Mouse (Mus musculus) right cerebral cortex, adult 2 months (tissue): Measurements from ENCODE around the gene Zgpat.
A peak's percentile ranks its signal among the peaks of the same experiment; 100 is the strongest.

Source experiments
- DNase-seq, 2 experiments: peaks; one replicate each; pipeline ENCODE4 v3.0.0; 2021 to 2022; ENCODE audit warnings: low spot score in 2 of 2

Gene Zgpat

GRCm38 (mm10) chr2:181384919-181385391, 20.2 kb downstream of the Zgpat start:
- DNase-seq, result no peak

GRCm38 (mm10) chr2:181385885-181386284, 21.2 kb downstream of the Zgpat start:
- peak; percentile 71 to 72 for DNase-seq

- no peak for DNase-seq
Observed at GRCm38 (mm10) chr2:181386663-181387210, 22.0 kb downstream of the Zgpat start.

- DNase-seq, result no peak
Observed at GRCm38 (mm10) chr2:181390136-181390870, 25.6 kb downstream of the Zgpat start.

- DNase-seq, result no peak
Observed at GRCm38 (mm10) chr2:181391022-181391421, 26.3 kb downstream of the Zgpat start.

- no peak for DNase-seq
Observed at GRCm38 (mm10) chr2:181391541-181391940, 26.8 kb downstream of the Zgpat start.

GRCm38 (mm10) chr2:181392600-181393213, 28.0 kb downstream of the Zgpat start:
- peak; percentile 92 to 93 for DNase-seq

- DNase-seq, result no peak
Observed at GRCm38 (mm10) chr2:181394086-181394485, 29.4 kb downstream of the Zgpat start.

GRCm38 (mm10) chr2:181397207-181397761, 32.6 kb downstream of the Zgpat start:
- DNase-seq, result no peak

- no peak for DNase-seq
Observed at GRCm38 (mm10) chr2:181401497-181401896, 36.8 kb downstream of the Zgpat start.

- no peak for DNase-seq
Observed at GRCm38 (mm10) chr2:181403722-181404121, 39.0 kb downstream of the Zgpat start.

GRCm38 (mm10) chr2:181409643-181410042, 44.9 kb downstream of the Zgpat start:
- DNase-seq, result no peak

- DNase-seq, result peak; percentile 70
Observed at GRCm38 (mm10) chr2:181410760-181411473, 46.2 kb downstream of the Zgpat start.

- no peak for DNase-seq
Observed at GRCm38 (mm10) chr2:181413141-181413540, 48.4 kb downstream of the Zgpat start.

GRCm38 (mm10) chr2:181415945-181416344, 51.2 kb downstream of the Zgpat start:
- no peak for DNase-seq

- no peak for DNase-seq
Observed at GRCm38 (mm10) chr2:181419359-181419758, 54.6 kb downstream of the Zgpat start.

- DNase-seq, result peak; percentile 68 to 77
Observed at GRCm38 (mm10) chr2:181420426-181420825, 55.7 kb downstream of the Zgpat start.

- no peak for DNase-seq
Observed at GRCm38 (mm10) chr2:181420903-181421638, 56.3 kb downstream of the Zgpat start.

GRCm38 (mm10) chr2:181423834-181424233, 59.1 kb downstream of the Zgpat start:
- DNase-seq, result no peak
